Mouse (Mus musculus) megakaryocyte, embryonic 14.5 days (primary cell): ENCODE measurements around the gene Pank4. TPM values are rescaled to one million over a fixed set of nuclear protein-coding genes. Genes with fewer than 3 reads are reported as not detected.
A peak's percentile ranks its signal among the peaks of the same experiment; 100 is the strongest.

ENCODE experiments used
- H3K27me3 ChIP-seq: replicated peaks from 2 replicates; pipeline ENCODE3; 2012; ENCODE audit warnings: inconsistent platforms
- H3K36me3 ChIP-seq: replicated peaks from 2 replicates; pipeline ENCODE3; 2012; ENCODE audit warnings: low read length, inconsistent platforms, mixed read lengths
- H3K4me1 ChIP-seq: 2 replicates; pipeline ENCODE4 v1.6.1; 2012; ENCODE audit warnings: inconsistent platforms
- H3K4me3 ChIP-seq: replicated peaks from 2 replicates; pipeline ENCODE3; 2012; ENCODE audit warnings: moderate library complexity, mild to moderate bottlenecking, inconsistent platforms
- H3K9me3 ChIP-seq: 2 replicates; pipeline ENCODE4 v1.6.1; 2012; ENCODE audit warnings: inconsistent platforms
- FLI1 ChIP-seq: IDR thresholded peaks from 2 replicates; pipeline ENCODE4 v1.6.1; 2012; ENCODE audit warnings: low read length, inconsistent platforms, mixed read lengths
- GATA1 ChIP-seq: IDR thresholded peaks from 3 replicates; pipeline ENCODE4 v1.6.1; 2012; ENCODE audit warnings: mixed read lengths, low read length, inconsistent platforms, borderline replicate concordance
- polyA plus RNA-seq: library from polyadenylated mRNA; stranded (reverse); fragments of >175 nt; gene quantifications from 2 replicates; pipeline ENCODE4 v1.2.3, GENCODE M21; 2012; ENCODE audit warnings: low replicate concordance; ENCODE audit not compliant: insufficient read depth

Gene Pank4
- polyA plus RNA-seq, 1 experiment: 13.1 TPM

GRCm38 (mm10) chr4:154958171-154958570 lies 5.8 kb upstream of the Pank4 start:
- Histone ChIP-seq H3K4me3 (no peak overlapping the region), H3K36me3 (no peaks in the 10 kb centered on the region), H3K9me3 (0 out of 2 replicates have a peak, but pooled peaks cover 3% of the 10 kb centered on the region), H3K27me3 (peaks cover 97% of the 10 kb centered on the region), H3K4me1 (peaks cover 39% of the 10 kb centered on the region)
- no peak for TF ChIP-seq GATA1
- TF ChIP-seq FLI1: no peak

- TF ChIP-seq FLI1 (no peak), GATA1 (no peak)
- H3K4me3 ChIP-seq: no peak overlapping the region
- H3K9me3 ChIP-seq: 0 out of 2 replicates have a peak, but pooled peaks cover 3% of the 10 kb centered on the region
- H3K36me3 ChIP-seq: no peaks in the 10 kb centered on the region
- H3K27me3 ChIP-seq: peaks cover 96% of the 10 kb centered on the region
- H3K4me1 ChIP-seq: peaks cover 42% of the 10 kb centered on the region
Measured at GRCm38 (mm10) chr4:154958621-154959020, 5.3 kb upstream of the Pank4 start.

DNA sequence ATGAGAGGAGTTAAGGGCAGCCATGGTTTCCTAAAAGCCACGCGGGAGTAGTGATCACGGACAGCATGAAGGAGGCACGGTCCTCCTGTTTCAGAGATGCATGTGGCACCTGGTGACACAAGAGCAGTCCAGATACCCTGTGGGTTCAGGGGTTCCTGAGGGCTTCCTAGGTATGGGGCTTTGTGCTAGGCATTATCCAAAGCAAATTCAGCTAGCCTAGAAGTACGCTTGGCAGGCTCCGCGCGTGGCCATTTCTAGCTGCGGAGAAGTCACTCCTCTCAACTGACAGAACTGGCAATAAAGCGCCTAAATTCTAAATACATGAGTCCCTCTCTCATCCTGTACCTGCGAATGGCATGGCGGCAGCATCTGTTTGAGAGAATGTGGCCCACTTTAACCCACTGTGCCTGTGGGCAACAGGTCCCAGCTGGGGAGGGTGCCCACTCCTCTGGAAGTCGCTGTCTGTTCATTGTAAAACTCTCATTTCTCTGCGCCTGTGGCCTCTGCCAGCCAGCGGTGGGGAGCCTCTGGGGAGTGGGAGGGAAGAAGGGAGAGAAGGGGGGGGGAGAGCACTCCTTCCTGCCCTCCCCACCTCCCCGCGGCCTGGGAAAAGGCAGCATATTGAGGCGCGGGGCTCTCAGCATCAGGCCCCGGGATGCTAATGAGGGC lies 3.8 kb upstream of the Pank4 start:
- H3K36me3 ChIP-seq: no peaks in the 10 kb centered on the region
- H3K4me3 ChIP-seq: peak overlapping the region; percentile 90
- peaks cover 48% of the 10 kb centered on the region for H3K4me1 ChIP-seq
- 0 out of 2 replicates have a peak, but pooled peaks cover 3% of the 10 kb centered on the region for H3K9me3 ChIP-seq
- TF ChIP-seq GATA1 (no peak), FLI1 (no peak)
- peaks cover 81% of the 10 kb centered on the region for H3K27me3 ChIP-seq

DNA sequence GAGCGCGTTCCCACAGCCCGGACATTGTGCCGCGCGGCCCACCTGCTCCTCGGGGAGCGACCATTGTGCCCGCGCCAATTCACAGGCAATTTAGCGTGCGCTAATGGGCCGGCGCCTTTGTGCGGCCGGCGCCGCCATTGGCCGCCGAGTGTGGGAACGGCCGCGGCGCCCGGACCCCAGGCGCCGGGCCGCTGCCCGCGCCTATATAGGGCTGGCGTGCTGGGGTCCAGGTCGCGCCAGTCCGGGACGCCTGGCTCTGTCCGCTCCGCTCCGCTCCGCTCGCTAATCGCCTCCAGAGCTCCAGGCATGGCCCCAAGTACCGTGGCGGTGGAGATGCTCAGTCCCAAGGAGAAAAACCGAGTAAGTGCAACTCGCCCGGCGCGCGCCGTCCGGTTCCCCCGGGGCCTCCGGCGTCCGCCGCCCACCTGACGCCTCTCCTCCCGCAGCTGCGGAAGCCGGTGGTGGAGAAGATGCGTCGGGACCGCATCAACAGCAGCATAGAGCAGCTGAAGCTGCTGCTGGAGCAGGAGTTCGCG lies 3.2 kb upstream of the Pank4 start, which contains the start of gene Hes5:
Gene Hes5 (plus strand): TSS at position 234 of the 536 bp plus-strand sequence.
- Histone ChIP-seq H3K4me1 (peaks cover 54% of the 10 kb centered on the region), H3K27me3 (peaks cover 76% of the 10 kb centered on the region), H3K36me3 (no peaks in the 10 kb centered on the region), H3K4me3 (peak within 1 kb of the TSS; percentile 90), H3K9me3 (0 out of 2 replicates have a peak, but pooled peaks cover 3% of the 10 kb centered on the region)
- TF ChIP-seq GATA1 (no peak), FLI1 (no peak)

DNA sequence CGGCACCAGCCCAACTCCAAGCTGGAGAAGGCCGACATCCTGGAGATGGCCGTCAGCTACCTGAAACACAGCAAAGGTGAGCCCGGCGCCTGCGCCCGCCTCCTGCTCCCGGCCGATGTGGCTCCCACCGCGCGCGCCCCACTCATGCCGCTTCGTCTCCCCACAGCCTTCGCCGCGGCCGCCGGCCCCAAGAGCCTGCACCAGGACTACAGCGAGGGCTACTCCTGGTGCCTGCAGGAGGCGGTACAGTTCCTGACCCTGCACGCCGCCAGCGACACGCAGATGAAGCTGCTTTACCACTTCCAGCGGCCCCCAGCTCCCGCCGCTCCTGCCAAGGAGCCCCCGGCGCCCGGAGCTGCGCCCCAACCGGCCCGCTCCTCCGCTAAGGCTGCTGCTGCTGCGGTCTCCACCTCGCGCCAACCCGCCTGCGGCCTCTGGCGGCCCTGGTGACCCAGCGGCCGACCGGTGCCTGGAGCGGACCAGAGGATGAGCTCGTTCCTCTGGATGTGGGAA lies 2.6 kb upstream of the Pank4 start:
- no peak for TF ChIP-seq GATA1
- TF ChIP-seq FLI1: no peak
- Histone ChIP-seq H3K36me3 (peaks cover 5% of the 10 kb centered on the region), H3K9me3 (0 out of 2 replicates have a peak, but pooled peaks cover 3% of the 10 kb centered on the region), H3K4me3 (peak overlapping the region; percentile 90), H3K4me1 (peaks cover 59% of the 10 kb centered on the region), H3K27me3 (peaks cover 71% of the 10 kb centered on the region)

GRCm38 (mm10) chr4:154961911-154962310 lies 2.0 kb upstream of the Pank4 start:
- peak overlapping the region; percentile 90 for H3K4me3 ChIP-seq

GRCm38 (mm10) chr4:154962683-154963082 lies 1.2 kb upstream of the Pank4 start:
- peaks cover 60% of the 10 kb centered on the region for H3K4me1 ChIP-seq
- peaks cover 14% of the 10 kb centered on the region for H3K36me3 ChIP-seq
- 0 out of 2 replicates have a peak, but pooled peaks cover 3% of the 10 kb centered on the region for H3K9me3 ChIP-seq
- TF ChIP-seq FLI1: no peak
- TF ChIP-seq GATA1: no peak
- H3K27me3 ChIP-seq: peaks cover 58% of the 10 kb centered on the region
- no peak overlapping the region for H3K4me3 ChIP-seq

More at GRCm38 (mm10) chr4:154961911-154962310, 2.0 kb upstream of the Pank4 start:
- peaks cover 66% of the 10 kb centered on the region for H3K27me3 ChIP-seq
- H3K36me3 ChIP-seq: peaks cover 11% of the 10 kb centered on the region
- peaks cover 63% of the 10 kb centered on the region for H3K4me1 ChIP-seq
- H3K9me3 ChIP-seq: 0 out of 2 replicates have a peak, but pooled peaks cover 3% of the 10 kb centered on the region
- TF ChIP-seq GATA1 (no peak), FLI1 (no peak)

DNA sequence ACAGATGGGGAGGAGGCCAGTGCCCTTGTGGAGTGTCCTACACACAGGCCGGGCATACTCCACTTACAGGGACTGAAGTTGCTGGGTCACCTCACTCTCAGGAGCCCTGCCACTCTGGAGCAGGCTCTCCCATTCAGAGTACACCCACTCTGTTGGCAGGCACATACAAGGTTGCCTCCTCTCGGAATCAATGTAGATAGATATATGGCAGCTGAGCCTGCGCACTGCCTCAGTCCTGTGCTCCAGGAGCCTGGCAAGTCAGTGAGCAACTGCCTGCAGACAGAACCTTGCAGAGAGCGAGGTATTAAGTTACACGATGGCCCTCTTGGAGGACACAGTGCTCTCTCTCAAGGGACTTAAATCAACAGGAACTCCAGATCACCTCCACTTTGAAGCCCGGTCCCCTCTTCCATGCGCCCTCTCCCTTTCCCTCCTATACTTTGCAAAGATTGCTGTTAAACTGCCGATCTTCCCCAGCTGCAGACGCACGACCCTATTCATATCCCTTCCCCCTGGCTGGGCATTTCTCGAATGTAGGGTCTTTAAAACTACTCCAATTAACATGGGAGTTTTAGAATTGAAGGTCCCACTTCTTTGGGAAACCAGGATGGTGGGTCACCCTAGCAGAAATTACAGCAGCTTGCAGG lies 610 bp upstream of the Pank4 start:
- Histone ChIP-seq H3K4me1 (peaks cover 60% of the 10 kb centered on the region), H3K27me3 (peaks cover 51% of the 10 kb centered on the region), H3K9me3 (0 out of 2 replicates have a peak, but pooled peaks cover 3% of the 10 kb centered on the region), H3K36me3 (peaks cover 21% of the 10 kb centered on the region), H3K4me3 (peak overlapping the region; percentile 97)
- TF ChIP-seq GATA1: no peak
- no peak for TF ChIP-seq FLI1

DNA sequence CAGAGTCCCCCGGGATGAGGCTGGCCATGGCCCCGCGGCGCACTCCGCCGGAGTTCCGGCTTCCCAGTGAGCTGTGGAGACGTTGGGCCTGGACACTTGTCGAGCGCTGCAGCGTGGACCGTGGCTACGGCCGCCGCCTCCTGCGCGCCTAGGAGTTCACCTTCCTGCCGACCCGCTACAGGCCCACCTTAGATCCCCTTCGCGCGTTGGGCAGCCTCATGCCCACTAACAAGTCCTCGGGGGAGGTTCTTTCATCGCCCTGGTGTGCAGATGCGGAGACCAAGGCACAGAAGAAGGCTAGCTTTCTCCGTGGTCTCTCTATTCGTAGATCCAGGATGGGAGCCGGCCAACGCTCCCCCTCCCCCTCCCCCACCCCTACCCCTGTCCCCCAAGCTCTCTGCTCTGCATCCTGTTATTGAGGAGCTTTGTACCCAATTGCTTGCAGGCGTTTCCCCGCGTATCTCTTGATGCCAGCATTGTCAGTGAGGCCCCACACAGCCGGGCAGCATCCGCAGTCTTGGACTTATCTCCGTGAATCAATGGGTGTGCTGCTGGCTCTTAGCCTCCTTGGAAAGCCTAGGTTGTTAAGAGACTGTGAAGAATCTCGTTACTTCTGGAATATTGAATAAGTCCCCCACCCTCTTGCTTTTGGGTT lies 785 bp downstream of the Pank4 start:
- peak overlapping the region; percentile 97 for H3K4me3 ChIP-seq
- H3K27me3 ChIP-seq: peaks cover 38% of the 10 kb centered on the region
- 0 out of 2 replicates have a peak, but pooled peaks cover 3% of the 10 kb centered on the region for H3K9me3 ChIP-seq
- H3K36me3 ChIP-seq: peaks cover 32% of the 10 kb centered on the region
- TF ChIP-seq GATA1: no peak
- no peak for TF ChIP-seq FLI1
- peaks cover 60% of the 10 kb centered on the region for H3K4me1 ChIP-seq
